Mouse (Mus musculus) E14TG2a.4 (cell line): Measurements from ENCODE around the gene Mipep.

Experiments
- CTCF ChIP-seq: conservative IDR thresholded peaks from 2 replicates; pipeline ENCODE4 v1.5.1; 2014; ENCODE audit warnings: low read length
- NANOG ChIP-seq: IDR thresholded peaks from 2 replicates; pipeline ENCODE4 v1.6.1; 2014; ENCODE audit warnings: borderline replicate concordance, low read length, mixed read lengths
- POU5F1 ChIP-seq: IDR thresholded peaks from 2 replicates; pipeline ENCODE4 v1.6.1; 2014; ENCODE audit warnings: low read length, borderline replicate concordance

DNA sequence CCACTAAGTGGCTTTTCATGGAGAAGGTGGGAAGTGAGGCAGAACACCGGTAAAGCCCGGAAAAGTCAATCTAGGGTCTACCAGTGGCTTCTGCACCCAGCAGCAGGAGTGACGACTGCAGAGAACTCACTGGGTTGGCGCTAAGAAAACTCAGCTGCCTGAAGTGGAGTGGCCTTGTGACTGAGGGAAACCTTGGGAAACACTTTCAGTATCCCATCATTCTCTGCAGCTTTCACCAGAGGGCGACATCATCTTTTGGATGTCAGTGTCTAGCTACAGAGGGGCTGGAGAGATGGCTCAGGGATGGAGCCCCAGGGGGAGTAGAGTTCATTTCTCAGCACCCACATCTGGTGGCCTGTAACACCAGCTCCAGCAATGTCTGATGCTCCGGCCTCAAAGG is 15.0 kb upstream of the Mipep start:
- TF ChIP-seq CTCF (no peak), POU5F1 (no peak), NANOG (no peak)
